Mouse (Mus musculus) bone marrow, adult 2 months (tissue): ENCODE measurements around the gene Skida1. TPM values are rescaled to one million over a fixed set of nuclear protein-coding genes. Genes with fewer than 3 reads are reported as not detected.

ENCODE experiments used
- H3K27ac ChIP-seq: fragments of 200-500 bp; 2 replicates; pipeline ENCODE4 v1.5.1; 2012; ENCODE audit warnings: low read depth, mild to moderate bottlenecking, control low read depth, inconsistent platforms, low read length; ENCODE audit not compliant: control insufficient read depth, poor library complexity, insufficient read depth
- H3K4me1 ChIP-seq: fragments of 200-500 bp; 2 replicates; pipeline ENCODE4 v1.6.1; 2011; ENCODE audit warnings: low read length; ENCODE audit not compliant: control insufficient read depth, insufficient read depth
- H3K4me3 ChIP-seq: fragments of 200-500 bp; replicated peaks from 2 replicates; pipeline ENCODE3; 2011; ENCODE audit warnings: mild to moderate bottlenecking, low read depth, low read length, control low read depth; ENCODE audit not compliant: control insufficient read depth
- CTCF ChIP-seq: fragments of 200-500 bp; IDR thresholded peaks from 2 replicates; pipeline ENCODE4 v1.5.1; 2011; ENCODE audit warnings: low read length, control low read depth; ENCODE audit not compliant: control insufficient read depth, insufficient read depth
- POLR2A ChIP-seq: fragments of 200-500 bp; IDR thresholded peaks from 2 replicates; pipeline ENCODE4 v1.6.1; 2011; ENCODE audit warnings: low read depth, mild to moderate bottlenecking, control low read depth, low read length, borderline replicate concordance; ENCODE audit not compliant: control insufficient read depth
- WGBS: fragments of 180-500 bp; shearing (Covaris S2); methylation state at CpG from one replicate; pipeline ENCODE4 v1.1.7; 2018; 5-methylcytosine and 5-hydroxymethylcytosine counted together
- polyA plus RNA-seq: library from polyadenylated mRNA; stranded (reverse); fragments of >200 nt; gene quantifications from 2 replicates; pipeline ENCODE4 v1.2.4, GENCODE M21; 2011; ENCODE audit warnings: low replicate concordance; ENCODE audit not compliant: missing spikeins, insufficient read depth, insufficient read length

Gene Skida1
- polyA plus RNA-seq, 1 experiment: 1.4 TPM

DNA sequence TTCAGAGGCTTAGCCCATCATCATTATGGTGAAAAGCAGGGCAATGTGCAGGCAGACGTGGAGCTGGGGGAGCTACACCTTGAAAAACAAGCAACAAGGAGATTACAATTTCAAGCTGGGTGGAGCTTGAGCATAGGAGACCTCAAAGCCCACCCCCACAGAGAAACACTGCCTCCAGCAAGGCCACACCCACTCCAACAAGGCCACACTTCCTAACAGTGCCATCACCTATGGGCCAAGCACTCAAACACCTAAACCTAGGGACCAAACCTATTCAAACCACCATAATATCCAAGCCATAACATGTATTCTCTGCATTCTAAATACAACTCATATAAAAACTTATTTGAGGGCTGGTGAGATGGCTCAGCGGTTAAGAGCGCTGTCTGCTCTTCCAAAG is 46.5 kb downstream of the Skida1 start:
- 94% methylated on average over 3 of the region's 3 CpGs for WGBS
- Histone ChIP-seq H3K4me3 (no peak overlapping the region), H3K27ac (no peak overlapping the region), H3K4me1 (no peaks in the 10 kb centered on the region)
- TF ChIP-seq POLR2A: no peak
- no peak for TF ChIP-seq CTCF

DNA sequence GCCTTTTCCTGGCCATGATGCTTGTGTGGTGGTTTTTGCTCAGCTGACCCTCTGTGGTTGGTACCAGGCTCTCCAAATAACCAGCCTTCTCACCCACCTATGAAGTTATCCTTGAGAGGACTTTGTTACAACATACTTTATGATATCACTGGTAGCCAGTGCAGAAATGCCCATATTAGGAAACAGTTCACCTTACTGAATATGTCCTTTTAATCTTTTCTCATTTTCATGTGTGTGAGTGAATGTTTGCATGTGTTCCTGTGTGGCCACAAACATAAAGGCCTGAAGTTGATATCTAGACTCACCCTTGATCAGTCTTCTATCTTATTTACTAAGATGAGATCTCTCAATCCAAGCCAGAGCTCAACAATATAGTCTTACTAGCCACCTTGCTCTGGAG is 52.0 kb downstream of the Skida1 start, which contains the start of gene H2al2a:
Gene H2al2a (minus strand): TSS at position 101 of the 400 bp plus-strand sequence.
- no peak for TF ChIP-seq POLR2A
- no peak for TF ChIP-seq CTCF
- H3K4me1 ChIP-seq: no peaks in the 10 kb centered on the region
- no peak within 1 kb of the TSS for H3K4me3 ChIP-seq
- H3K27ac ChIP-seq: no peak within 1 kb of the TSS

Other genes starting within 250 kb of the Skida1 start
- not detected in 2 replicates for gene H2al2a, start 52.1 kb downstream of the Skida1 start, polyA plus RNA-seq
- gene A930004D18Rik, start 11.3 kb downstream of the Skida1 start, polyA plus RNA-seq: not detected in 2 replicates
- 34.1 and 49.4 TPM in 2 replicates for gene Mllt10, start 6.2 kb upstream of the Skida1 start, polyA plus RNA-seq